Mouse (Mus musculus): ENCODE data around the gene Gm5460. TPM values are rescaled to one million over a fixed set of nuclear protein-coding genes. Genes with fewer than 3 reads are reported as not detected.

The Gm5460 gene
- total RNA-seq (2021) = not detected
- long read RNA-seq, experiment 1 = 0 reads
- long read RNA-seq, experiment 2 = 0 reads

- no peak for DNase-seq
These were observed at the start of gene Gm5460 for GRCm38 (mm10) chr14:34016381-34016780. Gene Gm5460 (plus strand): TSS chr14:34016758.

GRCm38 (mm10) chr14:33972679-33973078 lies 43.9 kb upstream of the Gm5460 start:
- DNase-seq = no peak

- DNase-seq = no peak
These were observed 41.8 kb upstream of the Gm5460 start for GRCm38 (mm10) chr14:33974752-33975151.

- DNase-seq = no peak
These were observed 38.8 kb upstream of the Gm5460 start for GRCm38 (mm10) chr14:33977748-33978147.

- DNase-seq = no peak
These were observed 37.9 kb upstream of the Gm5460 start, which contains the start of gene Zfp488 for GRCm38 (mm10) chr14:33978604-33979059. Gene Zfp488 (minus strand): TSS chr14:33978764.

- DNase-seq = no peak
These were observed 27.4 kb upstream of the Gm5460 start for GRCm38 (mm10) chr14:33989201-33989600.

GRCm38 (mm10) chr14:33991971-33992370 lies 24.6 kb upstream of the Gm5460 start:
- DNase-seq = no peak

- DNase-seq = no peak
These were observed 23.5 kb upstream of the Gm5460 start for GRCm38 (mm10) chr14:33993051-33993450.

GRCm38 (mm10) chr14:33993521-33994289 lies 22.9 kb upstream of the Gm5460 start:
- no peak for DNase-seq

- DNase-seq = no peak
These were observed 19.1 kb upstream of the Gm5460 start for GRCm38 (mm10) chr14:33997427-33997826.

- no peak for DNase-seq
These were observed 16.5 kb upstream of the Gm5460 start for GRCm38 (mm10) chr14:34000076-34000475.

GRCm38 (mm10) chr14:34001445-34001844 lies 15.1 kb upstream of the Gm5460 start:
- DNase-seq = no peak

GRCm38 (mm10) chr14:34002358-34002757 lies 14.2 kb upstream of the Gm5460 start:
- no peak for DNase-seq

GRCm38 (mm10) chr14:34015063-34015462 lies 1.5 kb upstream of the Gm5460 start, which contains the start of gene Gm30083:
Gene Gm30083 (minus strand): TSS chr14:34015182.
- DNase-seq = no peak

GRCm38 (mm10) chr14:34016938-34017337 lies 380 bp downstream of the Gm5460 start:
- no peak for DNase-seq

GRCm38 (mm10) chr14:34026710-34027109 lies 10.2 kb downstream of the Gm5460 start:
- DNase-seq = no peak

GRCm38 (mm10) chr14:34033841-34034610 lies 17.5 kb downstream of the Gm5460 start:
- DNase-seq = no peak

- no peak for DNase-seq
These were observed 24.7 kb downstream of the Gm5460 start for GRCm38 (mm10) chr14:34041241-34041640.

- no peak for DNase-seq
These were observed 26.8 kb downstream of the Gm5460 start for GRCm38 (mm10) chr14:34043341-34043740.

- DNase-seq = no peak
These were observed 33.7 kb downstream of the Gm5460 start for GRCm38 (mm10) chr14:34050101-34050779.

- DNase-seq = no peak
These were observed 36.0 kb downstream of the Gm5460 start, which contains the start of gene Antxrl for GRCm38 (mm10) chr14:34052516-34052915. Gene Antxrl (plus strand): TSS chr14:34052707.

- no peak for DNase-seq
These were observed 55.1 kb downstream of the Gm5460 start for GRCm38 (mm10) chr14:34071665-34072064.
